Mouse (Mus musculus) brain, embryonic 14.5 days (tissue): ENCODE data around the gene Plekha4.
"Not testable (repeated sequence)": the region's sequence is repeated elsewhere in the genome, so short reads cannot be mapped to it uniquely, and the experiment has no call there.

Source experiments
- CTCF ChIP-seq: fragments of 200-500 bp; IDR thresholded peaks from 2 replicates; pipeline ENCODE4 v1.5.1; 2012; ENCODE audit warnings: inconsistent platforms, mild to moderate bottlenecking, moderate library complexity, borderline replicate concordance; ENCODE audit not compliant: insufficient read depth, insufficient read length; ENCODE audit errors: extremely low read depth
- POLR2A ChIP-seq: fragments of 200-500 bp; IDR thresholded peaks from 2 replicates; pipeline ENCODE4 v1.6.1; 2012; ENCODE audit warnings: mild to moderate bottlenecking, inconsistent platforms, borderline replicate concordance; ENCODE audit not compliant: poor library complexity, insufficient read depth, insufficient read length, severe bottlenecking; ENCODE audit errors: extremely low read depth

DNA sequence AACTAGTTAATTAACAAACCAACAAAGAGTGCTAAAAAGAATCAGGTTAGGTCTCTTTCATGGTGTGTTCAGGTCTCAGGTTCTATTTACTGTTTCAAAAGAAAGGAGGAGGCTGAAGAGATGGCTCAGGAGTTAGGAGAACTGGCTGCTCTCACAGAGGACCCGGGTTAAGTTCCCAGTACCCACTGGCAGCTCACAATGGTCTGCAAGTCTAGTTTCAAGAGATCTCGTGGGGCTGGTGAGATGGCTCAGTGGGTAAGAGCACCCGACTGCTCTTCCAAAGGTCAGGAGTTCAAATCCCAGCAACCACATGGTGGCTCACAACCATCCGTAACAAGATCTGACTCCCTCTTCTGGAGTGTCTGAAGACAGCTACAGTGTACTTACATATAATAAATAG lies 45.8 kb upstream of the Plekha4 start:
- not testable (repeated sequence) for TF ChIP-seq CTCF, POLR2A
